Mouse (Mus musculus): ENCODE measurements around the gene Srgap2.

Gene Srgap2

GRCm38 (mm10) chr1:131525586-131526271 is 1.4 kb downstream of the Srgap2 start:
- DNase-seq, result peak; percentile 68

GRCm38 (mm10) chr1:131525101-131525585 is 2.0 kb downstream of the Srgap2 start:
- DNase-seq, result peak; percentile 65

GRCm38 (mm10) chr1:131523794-131524193 is 3.4 kb downstream of the Srgap2 start:
- peak; percentile 30 for DNase-seq

- no peak for DNase-seq
Observed at GRCm38 (mm10) chr1:131516588-131516987, 10.6 kb downstream of the Srgap2 start.

GRCm38 (mm10) chr1:131514197-131514596 is 13.0 kb downstream of the Srgap2 start:
- DNase-seq, result no peak

GRCm38 (mm10) chr1:131513136-131513535 is 14.0 kb downstream of the Srgap2 start:
- no peak for DNase-seq

GRCm38 (mm10) chr1:131511661-131512500 is 15.3 kb downstream of the Srgap2 start:
- no peak for DNase-seq

GRCm38 (mm10) chr1:131511131-131511530 is 16.0 kb downstream of the Srgap2 start:
- DNase-seq, result no peak

- no peak for DNase-seq
Observed at GRCm38 (mm10) chr1:131501681-131502080, 25.5 kb downstream of the Srgap2 start.

GRCm38 (mm10) chr1:131498231-131498630 is 28.9 kb downstream of the Srgap2 start:
- no peak for DNase-seq

GRCm38 (mm10) chr1:131493966-131494898 is 32.9 kb downstream of the Srgap2 start:
- DNase-seq, result peak; percentile 27

- DNase-seq, result peak; percentile 30
Observed at GRCm38 (mm10) chr1:131492360-131492759, 34.8 kb downstream of the Srgap2 start.

- DNase-seq, result no peak
Observed at GRCm38 (mm10) chr1:131491579-131491978, 35.6 kb downstream of the Srgap2 start.

GRCm38 (mm10) chr1:131489312-131489711 is 37.8 kb downstream of the Srgap2 start:
- no peak for DNase-seq

- no peak for DNase-seq
Observed at GRCm38 (mm10) chr1:131486094-131486850, 40.9 kb downstream of the Srgap2 start.

GRCm38 (mm10) chr1:131482242-131482641 is 44.9 kb downstream of the Srgap2 start:
- peak; percentile 25 for DNase-seq

- no peak for DNase-seq
Observed at GRCm38 (mm10) chr1:131481391-131481790, 45.8 kb downstream of the Srgap2 start.

GRCm38 (mm10) chr1:131478770-131479305 is 48.3 kb downstream of the Srgap2 start:
- no peak for DNase-seq

- no peak for DNase-seq
Observed at GRCm38 (mm10) chr1:131475306-131475705, 51.8 kb downstream of the Srgap2 start.

GRCm38 (mm10) chr1:131473631-131474118 is 53.5 kb downstream of the Srgap2 start:
- no peak for DNase-seq

- no peak for DNase-seq
Observed at GRCm38 (mm10) chr1:131470597-131470996, 56.6 kb downstream of the Srgap2 start.

GRCm38 (mm10) chr1:131465855-131466254 is 61.3 kb downstream of the Srgap2 start:
- no peak for DNase-seq
